Mouse (Mus musculus) midbrain, embryonic 13.5 days (tissue): ENCODE data around the gene Cd34. TPM values are rescaled to one million over a fixed set of nuclear protein-coding genes. Genes with fewer than 3 reads are reported as not detected.

Experiments used
- ATAC-seq: fragments of 200-750 bp; cut with Nextera tagmentation; 2 replicates; pipeline ENCODE4 v1.8.0; 2017; ENCODE audit warnings: mild to moderate bottlenecking, moderate TSS enrichment, moderate library complexity
- H3K27ac ChIP-seq: fragments of 300-500 bp; sonication (generic); 2 replicates; pipeline ENCODE4 v1.5.1; 2015; ENCODE audit warnings: inconsistent platforms, mild to moderate bottlenecking, moderate library complexity
- H3K27me3 ChIP-seq: fragments of 300-500 bp; sonication (generic); 2 replicates; pipeline ENCODE4 v1.6.1; 2015; ENCODE audit warnings: mild to moderate bottlenecking, inconsistent platforms
- H3K36me3 ChIP-seq: fragments of 300-500 bp; sonication (generic); 2 replicates; pipeline ENCODE4 v1.6.1; 2015; ENCODE audit warnings: mild to moderate bottlenecking, inconsistent platforms
- H3K4me1 ChIP-seq: fragments of 300-500 bp; sonication (generic); replicated peaks from 2 replicates; pipeline ENCODE4 v1.6.1; 2015; ENCODE audit warnings: inconsistent platforms
- H3K4me2 ChIP-seq: fragments of 300-500 bp; sonication (generic); replicated peaks from 2 replicates; pipeline ENCODE4 v1.6.1; 2015; ENCODE audit warnings: moderate library complexity, mild to moderate bottlenecking, inconsistent platforms
- H3K4me3 ChIP-seq: fragments of 300-500 bp; sonication (generic); replicated peaks from 2 replicates; pipeline ENCODE4 v1.5.1; 2015; ENCODE audit warnings: mild to moderate bottlenecking, inconsistent platforms
- H3K9ac ChIP-seq: fragments of 300-500 bp; sonication (generic); replicated peaks from 2 replicates; pipeline ENCODE4 v1.6.1; 2015; ENCODE audit warnings: mild to moderate bottlenecking, inconsistent platforms
- H3K9me3 ChIP-seq: fragments of 300-500 bp; sonication (generic); 2 replicates; pipeline ENCODE4 v1.6.1; 2016; ENCODE audit warnings: mild to moderate bottlenecking, inconsistent platforms
- WGBS: fragments of 180-500 bp; shearing (Covaris S2); methylation state at CpG from one replicate; pipeline ENCODE4 v1.1.7; 2015; 5-methylcytosine and 5-hydroxymethylcytosine counted together
- polyA plus RNA-seq: library from polyadenylated mRNA; unstranded; fragments of >200 nt; fragmentation: Nextera tagmentation; extraction: Ambion mirVana; gene quantifications from 2 replicates; pipeline ENCODE4 v1.2.1, GENCODE M21; 2015

The Cd34 gene
- polyA plus RNA-seq = 30.2 and 34.0 TPM in 2 replicates

GRCm38 (mm10) chr1:194938715-194939114, at the start of gene Cd34:
TSS of gene Cd34 (plus strand) at chr1:194938819.
- H3K4me2 ChIP-seq = peak within 1 kb of the TSS; percentile 77
- H3K4me3 ChIP-seq = peak within 1 kb of the TSS; percentile 40
- ATAC-seq = peak; percentile 63; the same call in 1 of the 2 replicates
- peaks cover 22% of the 10 kb centered on the region for H3K27me3 ChIP-seq
- H3K36me3 ChIP-seq = no peaks in the 10 kb centered on the region
- no peaks in the 10 kb centered on the region for H3K9me3 ChIP-seq
- peak within 1 kb of the TSS; percentile 44 for H3K9ac ChIP-seq
- 1% methylated on average over 26 of the region's 26 CpGs for WGBS
- H3K4me1 ChIP-seq = peaks cover 8% of the 10 kb centered on the region
- no peak within 1 kb of the TSS for H3K27ac ChIP-seq

- Histone ChIP-seq H3K27me3 (no peaks in the 10 kb centered on the region), H3K4me1 (no peaks in the 10 kb centered on the region), H3K9me3 (no peaks in the 10 kb centered on the region), H3K36me3 (no peaks in the 10 kb centered on the region), H3K27ac (no peak overlapping the region), H3K9ac (no peak overlapping the region), H3K4me3 (no peak overlapping the region), H3K4me2 (no peak overlapping the region)
- WGBS = 75% methylated on average over 1 of the region's 1 CpGs
- ATAC-seq = no peak
Observed at GRCm38 (mm10) chr1:194894513-194894912, 44.1 kb upstream of the Cd34 start.

- 79% methylated on average over 3 of the region's 3 CpGs for WGBS
- no peak overlapping the region for H3K27ac ChIP-seq
- H3K9me3 ChIP-seq = no peaks in the 10 kb centered on the region
- H3K9ac ChIP-seq = no peak overlapping the region
- no peak overlapping the region for H3K4me3 ChIP-seq
- no peaks in the 10 kb centered on the region for H3K36me3 ChIP-seq
- no peak for ATAC-seq
- H3K27me3 ChIP-seq = no peaks in the 10 kb centered on the region
- H3K4me2 ChIP-seq = no peak overlapping the region
- H3K4me1 ChIP-seq = no peaks in the 10 kb centered on the region
Observed at GRCm38 (mm10) chr1:194895287-194895686, 43.3 kb upstream of the Cd34 start.

GRCm38 (mm10) chr1:194901075-194901474, 37.5 kb upstream of the Cd34 start:
- Histone ChIP-seq H3K27ac (no peak overlapping the region), H3K9ac (no peak overlapping the region), H3K4me1 (no peaks in the 10 kb centered on the region), H3K9me3 (no peaks in the 10 kb centered on the region), H3K27me3 (no peaks in the 10 kb centered on the region), H3K36me3 (no peaks in the 10 kb centered on the region), H3K4me3 (no peak overlapping the region), H3K4me2 (no peak overlapping the region)
- ATAC-seq = no peak

- H3K27ac ChIP-seq = no peak overlapping the region
- 67% methylated on average over 1 of the region's 1 CpGs for WGBS
- no peak overlapping the region for H3K9ac ChIP-seq
- no peaks in the 10 kb centered on the region for H3K9me3 ChIP-seq
- ATAC-seq = no peak
- H3K36me3 ChIP-seq = no peaks in the 10 kb centered on the region
- H3K4me1 ChIP-seq = no peaks in the 10 kb centered on the region
- no peak overlapping the region for H3K4me3 ChIP-seq
- no peak overlapping the region for H3K4me2 ChIP-seq
- H3K27me3 ChIP-seq = no peaks in the 10 kb centered on the region
Observed at GRCm38 (mm10) chr1:194901826-194902225, 36.8 kb upstream of the Cd34 start.

- Histone ChIP-seq H3K4me2 (no peak overlapping the region), H3K9ac (no peak overlapping the region), H3K27me3 (no peaks in the 10 kb centered on the region), H3K9me3 (no peaks in the 10 kb centered on the region), H3K36me3 (no peaks in the 10 kb centered on the region), H3K4me3 (no peak overlapping the region), H3K27ac (no peak overlapping the region), H3K4me1 (no peaks in the 10 kb centered on the region)
- no peak for ATAC-seq
Observed at GRCm38 (mm10) chr1:194908956-194909355, 29.7 kb upstream of the Cd34 start.

GRCm38 (mm10) chr1:194925753-194926350, 12.8 kb upstream of the Cd34 start:
- Histone ChIP-seq H3K27me3 (no peaks in the 10 kb centered on the region), H3K27ac (no peak overlapping the region), H3K4me2 (no peak overlapping the region), H3K4me3 (no peak overlapping the region), H3K4me1 (no peaks in the 10 kb centered on the region), H3K36me3 (no peaks in the 10 kb centered on the region), H3K9ac (no peak overlapping the region), H3K9me3 (no peaks in the 10 kb centered on the region)
- no peak for ATAC-seq
- 47% methylated on average over 1 of the region's 1 CpGs for WGBS

- no peak overlapping the region for H3K4me3 ChIP-seq
- 71% methylated on average over 3 of the region's 3 CpGs for WGBS
- H3K4me2 ChIP-seq = no peak overlapping the region
- no peak overlapping the region for H3K27ac ChIP-seq
- ATAC-seq = no peak
- no peak overlapping the region for H3K9ac ChIP-seq
- H3K4me1 ChIP-seq = no peaks in the 10 kb centered on the region
- no peaks in the 10 kb centered on the region for H3K27me3 ChIP-seq
- H3K9me3 ChIP-seq = no peaks in the 10 kb centered on the region
- H3K36me3 ChIP-seq = no peaks in the 10 kb centered on the region
Observed at GRCm38 (mm10) chr1:194927887-194928286, 10.7 kb upstream of the Cd34 start.

GRCm38 (mm10) chr1:194929275-194929971, 9.2 kb upstream of the Cd34 start:
- H3K27ac ChIP-seq = no peak overlapping the region
- no peaks in the 10 kb centered on the region for H3K9me3 ChIP-seq
- H3K36me3 ChIP-seq = no peaks in the 10 kb centered on the region
- no peak for ATAC-seq
- H3K4me1 ChIP-seq = no peaks in the 10 kb centered on the region
- WGBS = 89% methylated on average over 2 of the region's 2 CpGs
- no peak overlapping the region for H3K4me2 ChIP-seq
- no peak overlapping the region for H3K4me3 ChIP-seq
- no peak overlapping the region for H3K9ac ChIP-seq
- no peaks in the 10 kb centered on the region for H3K27me3 ChIP-seq

GRCm38 (mm10) chr1:194929972-194930355, 8.7 kb upstream of the Cd34 start:
- ATAC-seq = no peak
- Histone ChIP-seq H3K9ac (no peak overlapping the region), H3K36me3 (no peaks in the 10 kb centered on the region), H3K9me3 (no peaks in the 10 kb centered on the region), H3K4me2 (no peak overlapping the region), H3K4me1 (no peaks in the 10 kb centered on the region), H3K27me3 (no peaks in the 10 kb centered on the region), H3K4me3 (no peak overlapping the region), H3K27ac (no peak overlapping the region)
- 75% methylated on average over 1 of the region's 1 CpGs for WGBS

GRCm38 (mm10) chr1:194930706-194931105, 7.9 kb upstream of the Cd34 start:
- Histone ChIP-seq H3K4me1 (no peaks in the 10 kb centered on the region), H3K27me3 (no peaks in the 10 kb centered on the region), H3K4me2 (no peak overlapping the region), H3K9ac (no peak overlapping the region), H3K36me3 (no peaks in the 10 kb centered on the region), H3K9me3 (no peaks in the 10 kb centered on the region), H3K4me3 (no peak overlapping the region), H3K27ac (no peak overlapping the region)
- no peak for ATAC-seq

- 35% methylated on average over 1 of the region's 1 CpGs for WGBS
- Histone ChIP-seq H3K4me2 (no peak overlapping the region), H3K4me1 (peaks cover 8% of the 10 kb centered on the region), H3K9me3 (no peaks in the 10 kb centered on the region), H3K4me3 (no peak overlapping the region), H3K27ac (no peak overlapping the region), H3K36me3 (no peaks in the 10 kb centered on the region), H3K27me3 (peaks cover 22% of the 10 kb centered on the region), H3K9ac (no peak overlapping the region)
- no peak for ATAC-seq
Observed at GRCm38 (mm10) chr1:194935351-194935750, 3.3 kb upstream of the Cd34 start.

- no peak for ATAC-seq
- Histone ChIP-seq H3K4me1 (peaks cover 8% of the 10 kb centered on the region), H3K9ac (no peak overlapping the region), H3K4me3 (no peak overlapping the region), H3K4me2 (no peak overlapping the region), H3K27me3 (peaks cover 22% of the 10 kb centered on the region), H3K36me3 (no peaks in the 10 kb centered on the region), H3K9me3 (no peaks in the 10 kb centered on the region), H3K27ac (no peak overlapping the region)
Observed at GRCm38 (mm10) chr1:194941528-194941927, 2.9 kb downstream of the Cd34 start.
